Comparison of ENCODE assay signal across 19 mouse cellular contexts in genomic region chr19:14451329-14451728, GRCm38 (mm10).
"Had no signal": no experiment of that assay in that cellular context is flagged by ENCODE, and none has a peak within 500 bp of the region (broad histone marks: within the 10 kb centered on the region; RNA-seq: fewer than 3 reads in every experiment).

No protein-coding gene starts in this region.

- ATAC-seq: liver, postnatal 0 days; lung, postnatal 0 days; midbrain, embryonic 16.5 days had no signal

- H3K27ac ChIP-seq: liver, embryonic 15.5 days; lung, embryonic 15.5 days; midbrain, embryonic 10.5 days; midbrain, embryonic 12.5 days; neural tube, embryonic 12.5 days; stomach, embryonic 15.5 days; stomach, postnatal 0 days had no signal

- H3K4me2 ChIP-seq: liver, embryonic 15.5 days; lung, embryonic 15.5 days; midbrain, embryonic 12.5 days; neural tube, embryonic 12.5 days; stomach, embryonic 15.5 days had no signal

- H3K9ac ChIP-seq: liver, embryonic 15.5 days; liver, postnatal 0 days; lung, embryonic 15.5 days; midbrain, embryonic 12.5 days; neural tube, embryonic 12.5 days; stomach, embryonic 15.5 days had no signal

- H3K9me3 ChIP-seq: liver, embryonic 15.5 days; lung, embryonic 15.5 days; midbrain, embryonic 10.5 days; midbrain, embryonic 12.5 days; neural tube, embryonic 12.5 days; stomach, embryonic 15.5 days had no signal

- H3K4me3 ChIP-seq: liver, embryonic 15.5 days; lung, embryonic 15.5 days; midbrain, embryonic 10.5 days; midbrain, embryonic 12.5 days; myocyte; neural tube, embryonic 12.5 days; stomach, embryonic 15.5 days had no signal

- H3K4me1 ChIP-seq: liver, embryonic 15.5 days; lung, embryonic 15.5 days; neural tube, embryonic 12.5 days; stomach, embryonic 15.5 days had no signal

- H3K27me3 ChIP-seq: liver, embryonic 15.5 days; lung, embryonic 15.5 days; midbrain, embryonic 12.5 days; neural tube, embryonic 12.5 days; stomach, embryonic 15.5 days had no signal

- DNase-seq: liver, postnatal 0 days; lung, adult 2 months; lung, postnatal 14 days; lung, postnatal 36 days; midbrain, embryonic 14.5 days; right cerebral cortex, postnatal 14 days; thymus, adult 2 months; thymus, postnatal 25 days; thymus, postnatal 4 days had no signal
